Mouse (Mus musculus) left cerebral cortex, postnatal 25 days (tissue): Measurements from ENCODE around the gene Ntm. TPM values are rescaled to one million over a fixed set of nuclear protein-coding genes. Genes with fewer than 3 reads are reported as not detected.

Experiments used
- DNase-seq, 2 experiments: peaks; one replicate each; pipeline ENCODE4 v3.0.0; 2022; ENCODE audit warnings: low spot score in 2 of 2, mixed read lengths in 1 of 2
- intact Hi-C: fragments of 180-260 bp; cut with DNase I; formaldehyde crosslinking; loops from one replicate; pipeline ENCODE4 v1.15.1; 2025
- total RNA-seq, 2 experiments: library from RNA; stranded (reverse); gene quantifications; 2 replicates each; pipeline ENCODE4 v1.2.3; 2021

Ntm gene
- total RNA-seq, 2 experiments from 2014 or later: 288 to 306 TPM

DNA sequence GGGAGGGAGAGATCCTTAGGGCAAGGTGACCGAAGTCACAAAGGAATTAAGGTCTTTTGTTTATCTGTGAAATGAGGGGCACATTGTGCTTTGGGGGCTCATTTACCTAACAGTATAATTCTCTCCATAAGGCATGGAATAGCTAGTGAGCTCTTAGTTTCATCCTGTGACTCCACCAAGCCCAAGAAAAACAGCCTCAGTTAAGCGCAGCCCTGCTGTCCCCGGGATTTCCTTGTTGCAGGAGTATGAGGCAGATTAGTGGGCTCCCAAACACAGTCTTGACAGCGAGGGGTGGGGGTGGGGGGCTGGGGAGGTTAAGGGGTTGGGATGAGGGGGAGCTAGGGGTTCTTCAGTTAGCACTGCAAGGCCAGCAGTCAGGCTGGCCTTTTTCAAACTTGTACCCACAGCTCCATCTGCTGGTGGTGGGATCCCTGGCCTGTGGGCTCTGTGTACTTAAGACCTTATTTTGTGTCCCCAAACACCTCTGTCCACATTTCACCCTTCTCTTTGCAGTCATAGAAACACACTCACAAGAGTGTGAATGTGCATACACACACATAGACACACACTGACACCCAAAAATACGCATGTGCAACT is 504.9 kb downstream of the Ntm start:
- intact Hi-C loops: loop anchor here (2.0 to 5.0 kb wide), 4 partner anchors 45 to 516 kb away; no protein-coding TSS in a partner anchor
- DNase-seq: peak; percentile 71 to 81

GRCm38 (mm10) chr9:29456014-29456413 is 506.9 kb downstream of the Ntm start:
- intact Hi-C loops: loop anchor here (5.0 kb wide), 3 partner anchors 101 to 514 kb away; no protein-coding TSS in a partner anchor
- peak in 1 of 2 experiments; percentile 62 for DNase-seq

DNA sequence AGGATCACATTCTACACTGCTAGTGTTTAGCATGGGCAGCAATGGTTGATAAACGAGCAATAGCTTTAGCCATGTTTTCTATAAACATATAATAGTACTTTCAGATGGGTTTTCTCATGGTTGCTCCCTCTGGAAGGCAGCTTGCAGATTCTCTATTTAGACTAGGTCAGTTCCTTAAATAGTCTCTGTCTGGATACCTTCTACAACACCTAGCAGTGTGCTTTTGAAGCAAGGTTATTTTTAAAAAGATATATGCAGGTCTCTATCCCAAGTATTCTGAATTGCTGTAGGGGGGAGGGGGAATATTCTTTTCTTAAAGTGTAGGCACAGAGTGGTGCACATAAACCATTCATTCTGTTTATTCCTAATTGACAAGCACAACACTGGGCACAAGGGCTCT is 511.7 kb downstream of the Ntm start:
- no peak for DNase-seq
- intact Hi-C loops: no loop called here

GRCm38 (mm10) chr9:29444001-29444400 is 518.9 kb downstream of the Ntm start:
- intact Hi-C loops: no loop called here

GRCm38 (mm10) chr9:29439401-29439800 is 523.5 kb downstream of the Ntm start:
- no peak for DNase-seq
- intact Hi-C loops: no loop called here

More at GRCm38 (mm10) chr9:29444001-29444400, 518.9 kb downstream of the Ntm start:
- no peak for DNase-seq

GRCm38 (mm10) chr9:29434611-29435010 is 528.3 kb downstream of the Ntm start:
- DNase-seq: peak in 1 of 2 experiments; percentile 50
- intact Hi-C loops: no loop called here

GRCm38 (mm10) chr9:29433910-29434309 is 529.0 kb downstream of the Ntm start:
- no peak for DNase-seq
- intact Hi-C loops: no loop called here

GRCm38 (mm10) chr9:29433156-29433555 is 529.8 kb downstream of the Ntm start:
- intact Hi-C loops: no loop called here
- DNase-seq: no peak

GRCm38 (mm10) chr9:29431590-29431989 is 531.4 kb downstream of the Ntm start:
- no peak for DNase-seq
- intact Hi-C loops: no loop called here

- intact Hi-C loops: no loop called here
- DNase-seq: no peak
Observed at GRCm38 (mm10) chr9:29430189-29430588, 532.8 kb downstream of the Ntm start.

GRCm38 (mm10) chr9:29428322-29428721 is 534.6 kb downstream of the Ntm start:
- intact Hi-C loops: no loop called here
- peak in 1 of 2 experiments; percentile 23 for DNase-seq

DNA sequence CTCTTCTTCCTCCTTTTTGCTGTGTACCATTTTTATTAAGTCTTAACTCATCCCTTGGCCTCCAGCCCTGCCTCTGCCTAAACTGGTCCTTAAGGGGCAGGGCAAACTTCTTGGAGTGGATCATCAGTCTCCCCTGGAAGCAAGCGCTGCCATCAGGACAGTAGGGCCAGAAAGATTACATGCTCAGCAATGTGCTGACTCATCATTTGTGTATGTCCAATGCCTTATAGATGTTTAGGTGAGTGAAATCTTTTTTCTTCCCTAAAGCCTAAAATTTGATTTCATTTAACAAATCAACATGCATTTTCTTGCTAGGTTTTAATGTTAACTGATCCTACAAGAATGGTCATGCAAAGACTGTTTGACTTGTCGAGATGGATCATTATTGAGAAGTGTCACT is 536.7 kb downstream of the Ntm start:
- intact Hi-C loops: no loop called here
- no peak for DNase-seq

- intact Hi-C loops: no loop called here
- DNase-seq: no peak
Observed at GRCm38 (mm10) chr9:29415578-29415977, 547.4 kb downstream of the Ntm start.

- intact Hi-C loops: loop anchor here (2.0 to 5.0 kb wide), 5 partner anchors 46 to 230 kb away; no protein-coding TSS in a partner anchor
- DNase-seq: no peak
Observed at GRCm38 (mm10) chr9:29413126-29413525, 549.8 kb downstream of the Ntm start.

- DNase-seq: peak; percentile 65 to 77
- intact Hi-C loops: loop anchor here (2.0 to 5.0 kb wide), 5 partner anchors 47 to 231 kb away; no protein-coding TSS in a partner anchor
Observed at GRCm38 (mm10) chr9:29412181-29412771, 550.7 kb downstream of the Ntm start.

DNA sequence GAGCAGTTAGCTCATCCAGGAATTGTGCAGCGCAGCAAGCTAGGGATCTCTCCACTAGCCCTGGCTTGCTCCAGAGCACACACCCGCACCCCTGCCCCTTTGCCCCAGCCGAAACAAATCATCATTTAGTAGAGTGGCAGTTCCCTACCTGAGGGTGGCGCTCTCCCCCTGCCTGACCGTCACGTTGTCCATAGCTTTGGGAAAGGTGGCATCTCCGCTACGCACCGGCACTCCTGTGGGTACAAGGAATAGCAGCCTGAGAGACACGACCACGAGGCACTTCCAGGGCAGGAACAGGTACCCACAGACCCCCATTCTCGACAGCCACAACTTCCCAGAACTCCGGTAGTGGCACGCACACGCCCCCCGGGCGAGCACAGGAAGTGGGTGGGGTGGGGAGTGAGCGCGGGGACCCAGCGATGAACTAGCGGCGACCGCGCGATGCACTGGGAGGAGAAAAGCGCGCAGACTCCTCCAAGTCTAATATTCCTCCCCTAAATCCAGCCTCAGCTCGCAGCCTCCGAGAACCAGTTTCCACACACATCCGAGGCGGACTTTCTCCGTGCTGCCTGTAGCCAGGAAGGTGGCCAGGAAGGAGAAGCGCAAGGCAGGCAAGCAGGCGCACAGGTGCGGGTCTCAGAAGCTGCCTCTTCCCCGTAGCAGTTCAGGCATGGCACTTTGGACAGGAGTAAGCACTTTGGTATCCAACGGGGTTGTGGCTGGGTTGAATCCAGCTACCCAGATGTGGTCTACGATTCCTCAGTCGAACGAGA is 551.3 kb downstream of the Ntm start:
- intact Hi-C loops: loop anchor here (2.0 to 5.0 kb wide), 5 partner anchors 47 to 231 kb away; no protein-coding TSS in a partner anchor

GRCm38 (mm10) chr9:29410728-29411407 is 552.1 kb downstream of the Ntm start:
- peak in 1 of 2 experiments; percentile 26 for DNase-seq
- intact Hi-C loops: loop anchor here (5.0 kb wide), 3 partner anchors 121 to 209 kb away; no protein-coding TSS in a partner anchor

More for the DNA sequence above, 551.3 kb downstream of the Ntm start:
- peak; percentile 73 to 81 for DNase-seq

DNA sequence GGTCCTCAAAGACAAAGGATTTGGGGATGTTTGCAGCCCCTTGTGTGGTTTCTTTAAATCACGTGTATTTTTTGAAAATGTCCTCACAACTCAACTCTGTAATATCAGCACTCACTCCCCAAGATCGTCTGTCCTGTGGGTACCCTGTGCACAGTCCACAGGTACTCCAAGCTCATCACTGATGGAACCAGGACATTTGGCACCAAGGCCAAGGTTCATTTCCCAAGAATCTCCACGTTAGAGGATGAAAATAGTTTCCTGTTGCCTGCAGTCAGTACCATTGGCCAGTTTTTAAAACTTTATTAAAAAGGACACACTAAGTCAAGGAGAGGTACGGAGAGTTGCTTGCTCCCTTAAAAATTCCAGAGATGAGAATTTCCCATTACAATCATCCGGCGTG is 552.7 kb downstream of the Ntm start:
- intact Hi-C loops: loop anchor here (5.0 kb wide), 3 partner anchors 122 to 208 kb away; no protein-coding TSS in a partner anchor
- DNase-seq: no peak

- intact Hi-C loops: no loop called here
Observed at GRCm38 (mm10) chr9:29409216-29409907, 553.6 kb downstream of the Ntm start.

More at GRCm38 (mm10) chr9:29409216-29409907, 553.6 kb downstream of the Ntm start:
- peak; percentile 52 to 63 for DNase-seq
